Mouse (Mus musculus): ENCODE measurements at regions not wholly inside any gene's neighbourhood (a gene's known extent, or its start where the extent isn't known, plus 50 kb on each side); places are given as distances from the start of the nearest gene placed in this dataset.

DNA sequence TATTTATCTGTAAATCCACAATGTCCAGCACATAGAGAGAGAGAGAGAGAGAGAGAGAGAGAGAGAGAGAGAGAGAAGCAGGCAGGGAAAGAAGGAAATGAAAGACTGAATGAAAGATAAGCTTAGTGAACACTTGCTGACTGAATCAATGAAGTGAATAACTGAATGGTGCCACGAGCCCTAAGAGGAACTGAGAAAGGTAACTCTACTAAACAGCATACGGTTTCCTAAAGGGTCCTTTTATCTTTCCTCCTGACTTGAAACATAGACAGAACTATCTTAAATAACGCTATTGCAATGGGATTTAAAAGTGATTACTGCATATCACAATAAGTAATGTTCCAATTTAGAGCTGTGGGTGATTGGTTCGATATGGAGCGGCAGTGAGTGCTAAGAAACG lies 121.0 kb downstream of the Rbm26 start:
- no peak for DNase-seq (ENCODE audit: low read depth, low spot score)

DNA sequence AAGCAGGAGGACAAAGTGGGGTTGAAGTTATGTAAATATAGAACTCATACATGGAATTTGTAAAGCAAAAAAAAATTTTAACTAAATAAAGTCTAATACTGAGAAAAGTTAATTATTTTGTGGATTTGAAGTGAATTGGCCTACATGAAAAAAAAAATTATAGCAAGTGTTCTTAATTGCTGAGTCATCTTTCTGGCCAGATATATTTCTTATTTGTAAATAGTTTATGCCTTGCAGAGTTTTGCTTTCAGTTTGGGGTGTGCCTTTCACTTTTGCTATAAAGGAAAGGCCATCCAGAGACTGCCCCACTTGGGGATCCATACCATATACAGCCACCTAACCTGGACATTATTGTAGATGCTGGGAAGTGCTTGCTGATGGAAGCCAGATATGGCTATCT lies 138.3 kb downstream of the Rbm26 start:
- DNase-seq (ENCODE audit: low read depth, low spot score), result no peak

DNA sequence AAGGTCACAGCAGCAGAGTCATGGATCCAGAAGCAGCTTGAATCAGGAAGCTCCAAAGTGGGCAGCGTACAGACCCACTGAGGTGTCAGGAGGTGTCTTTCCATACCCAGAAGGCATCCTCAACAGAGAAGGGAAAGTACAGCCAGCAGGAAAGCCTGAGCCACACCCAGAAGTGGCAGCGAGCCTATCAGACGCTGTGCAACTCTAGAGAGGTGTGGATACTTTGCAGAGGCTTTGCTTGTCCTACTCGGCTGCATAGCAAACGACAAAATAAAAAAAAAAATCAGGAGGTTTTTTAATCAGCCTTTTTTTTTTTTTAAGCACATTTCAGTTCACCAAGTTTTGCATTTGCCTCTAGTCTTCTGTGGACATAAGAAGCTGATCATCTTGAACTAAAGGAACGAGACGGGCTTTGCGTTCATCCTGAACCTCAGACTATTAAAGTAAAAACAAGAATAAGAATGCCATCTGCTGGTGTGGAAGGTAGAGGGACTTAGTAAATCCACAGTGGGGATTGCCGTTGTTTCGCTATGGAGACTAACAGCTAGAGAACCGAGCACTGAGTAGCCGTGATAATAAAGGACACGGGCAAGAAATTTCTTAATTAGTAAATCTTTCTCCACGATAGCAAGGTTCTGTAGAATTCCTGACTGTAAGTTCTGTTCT lies 142.3 kb downstream of the Rbm26 start:
- peak; percentile 18 for DNase-seq (ENCODE audit: low read depth, low spot score)

- no peak for DNase-seq (ENCODE audit: low read depth, low spot score)
Observed at GRCm38 (mm10) chr14:105019971-105020370, 157.2 kb downstream of the Rbm26 start.

DNA sequence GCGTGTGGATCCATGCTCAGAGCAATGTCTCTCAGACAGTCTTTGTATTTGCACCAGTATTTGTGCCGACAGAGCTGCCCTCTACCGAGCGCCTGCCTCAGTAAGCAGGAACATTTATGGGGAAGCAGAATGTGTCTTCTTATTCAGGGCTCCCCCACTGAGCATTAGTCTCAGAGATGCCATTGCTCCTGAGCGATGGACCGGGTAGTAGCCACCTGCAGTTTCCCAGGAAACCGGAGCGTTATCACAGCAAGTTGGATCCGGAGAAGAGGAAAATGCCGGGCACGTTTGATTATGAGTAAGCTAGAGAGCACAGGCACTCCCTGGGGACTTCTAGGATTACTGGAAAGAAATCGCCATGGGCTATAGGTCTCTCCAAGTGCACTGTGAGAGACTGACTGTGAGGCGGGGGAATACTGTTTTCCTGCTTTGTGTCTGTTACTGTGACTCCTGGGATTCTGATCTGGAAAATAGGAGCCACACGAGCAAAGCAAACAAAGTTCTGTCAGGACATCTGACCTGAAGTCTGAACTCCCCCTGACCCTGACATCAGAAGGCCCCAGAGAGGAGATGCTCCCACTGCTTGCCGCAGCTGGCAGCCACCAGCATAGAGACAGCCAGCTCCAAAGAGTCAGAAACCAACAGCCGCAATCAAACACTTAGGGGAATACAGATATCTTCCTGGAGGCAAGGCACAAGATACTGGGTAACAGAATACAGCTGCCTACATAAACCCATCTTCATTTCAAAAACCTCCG lies 160.9 kb downstream of the Rbm26 start:
- DNase-seq (ENCODE audit: low read depth, low spot score), result no peak

DNA sequence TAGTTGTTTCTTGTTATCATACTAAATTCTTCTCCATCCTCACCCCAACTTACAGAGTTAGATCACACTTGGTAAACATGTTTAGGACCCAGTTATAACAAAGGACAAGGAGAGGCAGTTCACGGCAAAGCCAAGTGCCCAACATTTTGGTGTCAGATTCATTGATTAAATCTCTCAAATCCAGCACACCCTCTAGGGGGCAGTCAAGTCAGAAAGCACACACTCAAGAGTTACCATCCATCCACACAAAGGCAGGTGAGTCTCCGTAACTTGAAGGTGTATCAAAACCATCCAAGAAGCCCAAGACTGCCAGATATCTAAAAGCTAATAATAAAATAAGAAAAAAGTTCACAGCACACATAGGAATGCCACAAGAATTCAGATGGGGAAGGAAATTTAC lies 161.8 kb downstream of the Rbm26 start:
- DNase-seq (ENCODE audit: low read depth, low spot score), result no peak

DNA sequence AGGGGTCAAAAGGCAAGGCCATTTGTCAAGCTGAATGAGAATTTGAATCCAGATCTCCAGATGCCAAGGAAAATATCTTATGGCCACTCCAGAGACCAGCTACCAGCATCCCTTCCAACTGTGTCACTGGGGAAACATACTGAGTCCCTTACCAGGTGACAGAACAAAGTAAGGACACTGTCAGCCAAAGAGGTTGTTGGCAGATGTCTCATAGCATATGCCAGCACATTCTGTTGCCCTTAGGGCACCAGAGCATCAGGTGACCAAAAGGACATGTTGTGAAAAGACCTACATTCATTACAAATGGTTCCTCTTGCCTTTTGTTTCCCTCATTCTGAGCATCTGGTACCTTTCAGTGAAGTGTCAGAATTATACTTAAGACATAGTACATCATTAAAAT lies 166.4 kb downstream of the Rbm26 start:
- no peak for DNase-seq (ENCODE audit: low read depth, low spot score)

DNA sequence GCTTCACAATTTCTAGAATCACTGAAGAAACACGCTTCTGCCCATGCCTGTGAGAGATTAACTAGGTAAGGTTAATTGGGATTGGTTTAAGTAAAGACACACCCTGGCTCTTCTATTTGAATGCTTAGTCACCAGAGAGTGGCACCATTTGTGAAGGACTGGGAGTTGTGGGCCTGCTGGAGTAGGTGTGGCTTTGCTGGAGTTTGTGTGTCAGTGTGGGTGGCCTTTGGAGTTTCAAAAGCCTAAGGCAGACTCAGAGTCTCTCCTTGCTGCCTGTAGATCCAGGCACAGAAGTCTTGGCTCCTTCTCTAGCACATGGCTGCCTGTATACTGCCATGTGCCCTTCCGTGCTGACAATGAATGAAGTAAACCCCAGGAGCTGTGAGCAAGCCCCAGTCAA lies 168.8 kb downstream of the Rbm26 start:
- no peak for DNase-seq (ENCODE audit: low read depth, low spot score)

GRCm38 (mm10) chr14:104994066-104994465 lies 183.1 kb downstream of the Rbm26 start:
- no peak for DNase-seq (ENCODE audit: low read depth, low spot score)

- DNase-seq (ENCODE audit: low read depth, low spot score), result no peak
Observed at GRCm38 (mm10) chr14:104966046-104966445, 211.1 kb downstream of the Rbm26 start.

- DNase-seq (ENCODE audit: low read depth, low spot score), result no peak
Observed at GRCm38 (mm10) chr14:104943450-104943849, 233.7 kb downstream of the Rbm26 start.

DNA sequence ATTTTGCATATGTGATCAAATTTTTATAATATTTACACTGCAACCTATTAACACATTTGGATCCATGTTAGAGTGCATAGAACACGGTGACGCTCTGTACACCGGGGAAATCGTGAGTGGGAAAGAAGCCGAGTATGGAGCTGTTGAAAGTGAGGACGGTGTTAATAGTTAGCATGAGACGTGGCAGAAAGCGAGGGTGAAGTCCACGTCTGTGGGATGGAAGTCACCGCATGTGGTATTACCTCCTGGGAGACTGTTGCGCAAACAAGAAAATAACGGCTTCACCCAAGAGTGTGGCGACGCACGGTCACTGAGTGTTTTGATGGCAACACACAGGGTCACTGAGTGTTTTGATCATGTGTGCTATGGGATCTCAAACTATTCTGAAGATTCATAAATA lies 237.2 kb downstream of the Rbm26 start:
- no peak for DNase-seq (ENCODE audit: low read depth, low spot score)

- no peak for DNase-seq (ENCODE audit: low read depth, low spot score)
Observed at GRCm38 (mm10) chr14:104937083-104937864, 239.9 kb downstream of the Rbm26 start.

DNA sequence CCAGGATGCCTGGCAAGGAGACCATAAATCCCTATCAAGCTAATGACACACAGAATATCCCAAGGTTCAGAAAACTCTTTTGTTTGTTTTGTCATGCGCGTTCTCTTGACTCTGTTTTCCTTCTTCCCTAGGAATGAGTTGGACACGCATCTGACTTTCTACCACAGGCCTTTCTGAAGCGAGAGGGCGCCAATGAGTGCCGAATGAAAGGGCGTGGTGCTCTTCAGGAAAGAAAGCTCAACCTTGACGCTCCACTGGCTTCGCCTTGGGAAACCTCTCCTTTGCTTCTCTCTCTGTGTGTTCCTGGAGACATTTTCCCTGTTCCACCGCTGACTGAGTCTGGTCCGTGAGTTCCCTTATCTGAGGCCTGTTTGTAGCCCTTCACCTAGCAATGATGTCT lies 241.2 kb downstream of the Rbm26 start:
- DNase-seq (ENCODE audit: low read depth, low spot score), result no peak

- no peak for DNase-seq (ENCODE audit: low read depth, low spot score)
Observed at GRCm38 (mm10) chr14:104905706-104906105, 271.4 kb downstream of the Rbm26 start.

GRCm38 (mm10) chr14:104902120-104903027 lies 274.8 kb downstream of the Rbm26 start:
- DNase-seq (ENCODE audit: low read depth, low spot score), result no peak

GRCm38 (mm10) chr14:104901072-104901471 lies 276.1 kb downstream of the Rbm26 start:
- DNase-seq (ENCODE audit: low read depth, low spot score), result no peak

DNA sequence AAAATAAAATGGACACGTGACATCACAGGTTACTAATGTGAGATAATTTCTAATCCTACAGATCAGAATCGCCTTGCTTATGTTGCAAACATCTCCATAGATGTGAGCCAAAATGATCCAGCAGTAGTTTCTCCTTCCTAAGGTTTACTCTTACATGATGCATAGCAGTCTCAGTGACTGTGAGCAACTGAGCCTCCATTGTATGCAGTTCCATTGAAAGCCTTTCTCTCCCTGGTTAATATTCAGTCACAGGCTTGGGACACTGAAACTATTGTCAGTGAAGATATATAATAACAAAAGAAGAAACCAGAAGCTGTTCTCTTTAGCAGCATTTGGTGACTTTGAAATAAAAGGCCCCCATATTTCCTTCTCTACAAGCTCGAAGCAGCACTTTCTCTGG lies 305.9 kb downstream of the Rbm26 start:
- no peak for DNase-seq (ENCODE audit: low read depth, low spot score)

DNA sequence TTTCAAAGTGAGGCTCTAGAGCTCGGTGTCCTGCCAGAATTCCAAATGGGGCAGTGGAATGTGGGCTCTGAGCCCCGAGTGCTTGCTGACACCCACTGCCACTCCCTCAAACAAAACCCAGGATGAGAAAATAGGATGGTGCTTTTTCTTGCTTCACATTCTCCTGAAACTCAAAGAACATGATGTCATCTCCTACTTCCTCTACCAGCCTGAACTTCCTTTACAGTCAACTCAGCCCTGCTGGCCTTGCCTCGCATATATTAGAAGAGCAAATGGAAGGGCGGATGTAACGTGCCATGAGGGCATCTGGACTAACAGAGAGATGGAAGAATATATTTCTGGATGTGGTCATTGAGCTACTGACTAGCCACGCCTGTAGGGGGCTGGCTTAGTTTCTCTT lies 309.6 kb downstream of the Rbm26 start:
- DNase-seq (ENCODE audit: low read depth, low spot score), result no peak

DNA sequence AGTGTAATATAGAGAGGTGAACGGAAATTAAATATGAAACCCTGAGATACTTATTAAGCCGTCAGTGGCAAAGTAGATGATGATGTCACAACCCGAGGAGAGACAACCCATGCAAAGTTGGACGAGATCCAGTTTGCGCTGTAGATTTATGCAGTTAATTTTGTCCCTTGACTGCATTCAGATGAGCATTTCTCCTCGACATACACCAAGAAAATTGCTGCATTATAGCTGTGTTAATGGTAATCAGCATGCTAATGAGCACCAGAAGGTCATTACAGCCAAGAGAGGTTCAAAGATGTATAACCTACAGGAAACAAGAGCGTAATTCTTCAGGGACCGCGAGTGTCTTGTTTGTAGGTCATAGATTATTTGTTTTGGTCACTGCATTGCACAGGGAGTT lies 313.2 kb downstream of the Rbm26 start:
- no peak for DNase-seq (ENCODE audit: low read depth, low spot score)

DNA sequence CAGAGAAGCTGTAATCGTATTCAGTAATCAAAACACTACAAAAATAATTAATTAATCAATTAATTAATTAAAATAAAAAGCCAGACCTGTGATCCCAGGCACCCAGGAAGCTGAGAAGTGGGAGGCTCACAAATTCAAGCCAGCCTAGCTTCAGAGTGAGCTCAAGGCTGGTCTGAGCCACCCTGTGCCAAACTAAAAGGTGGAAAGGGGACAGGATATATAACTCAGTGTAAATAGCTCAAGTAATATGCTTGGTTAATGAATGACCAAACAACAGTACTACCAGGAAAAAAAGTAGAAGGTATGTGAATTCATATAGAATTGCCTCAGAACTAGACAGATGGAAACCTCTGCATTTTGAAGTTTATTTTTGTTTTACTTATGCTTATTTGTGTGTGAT lies 321.2 kb downstream of the Rbm26 start:
- DNase-seq (ENCODE audit: low read depth, low spot score), result no peak

DNA sequence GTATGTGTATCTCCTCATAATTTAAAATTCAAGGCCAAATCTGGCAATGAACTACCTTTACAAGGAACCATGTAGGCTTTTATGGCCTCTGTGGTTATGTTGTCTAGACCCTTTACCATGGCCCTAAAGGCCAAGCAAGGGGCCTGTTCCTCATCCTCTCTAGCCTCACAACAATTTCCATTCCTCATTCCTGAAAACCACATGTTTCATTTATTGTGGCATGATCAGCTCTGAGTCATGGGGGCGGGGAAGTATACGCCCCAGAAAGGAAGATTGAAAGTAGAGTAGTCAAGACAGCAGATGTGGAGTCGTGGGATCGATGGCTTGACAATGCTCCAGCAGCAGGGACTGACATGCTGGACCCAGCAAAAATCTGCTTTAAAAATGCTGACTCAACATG lies 326.8 kb upstream of the Rnf219 start:
- DNase-seq (ENCODE audit: low read depth, low spot score), result no peak

Measured in brain, embryonic 18.5 days (tissue).